Mouse (Mus musculus) cortical plate, adult 2 months (tissue): ENCODE results near the gene Crabp2.

Experiments
- CTCF ChIP-seq: fragments of 200-500 bp; IDR thresholded peaks from 2 replicates; pipeline ENCODE4 v1.5.1; 2011; ENCODE audit warnings: mild to moderate bottlenecking, control low read depth, low read length; ENCODE audit not compliant: insufficient read depth; ENCODE audit errors: extremely low read depth
- POLR2A ChIP-seq: fragments of 200-500 bp; IDR thresholded peaks from 2 replicates; pipeline ENCODE4 v1.6.1; 2011; ENCODE audit warnings: mild to moderate bottlenecking, low read length, control low read depth; ENCODE audit not compliant: insufficient read depth; ENCODE audit errors: extremely low read depth

DNA sequence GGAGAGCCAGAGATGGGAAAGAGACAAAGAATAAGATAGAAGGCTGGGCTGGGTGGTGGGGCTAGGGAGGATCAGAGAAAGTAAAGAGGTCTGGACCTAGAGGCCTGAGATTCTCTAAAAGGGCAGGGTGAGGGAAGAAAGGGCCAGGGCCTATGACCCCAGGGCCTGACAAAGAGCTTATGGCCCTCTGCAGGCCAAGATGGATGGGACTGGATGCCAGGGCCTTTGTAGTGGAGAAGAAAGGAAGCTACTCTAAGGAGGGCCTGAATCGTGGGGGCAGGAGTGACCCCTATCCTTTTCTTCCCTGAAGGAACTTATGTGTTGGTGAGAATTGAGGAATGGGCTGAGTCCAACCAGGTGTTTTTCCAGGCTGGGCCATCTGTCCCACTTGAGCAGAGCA, 9.6 kb downstream of the Crabp2 start:
- TF ChIP-seq POLR2A = no peak
- TF ChIP-seq CTCF = no peak
